Mouse (Mus musculus) heart, embryonic 11.5 days (tissue): ENCODE data around the gene Sf3a1. TPM values are rescaled to one million over a fixed set of nuclear protein-coding genes. Genes with fewer than 3 reads are reported as not detected.
"Not testable (repeated sequence)": the region's sequence is repeated elsewhere in the genome, so short reads cannot be mapped to it uniquely, and the experiment has no call there.

Source experiments
- ATAC-seq: fragments of 200-750 bp; cut with Nextera tagmentation; replicated peaks from 2 replicates; pipeline ENCODE4 v1.8.0; 2017; ENCODE audit warnings: moderate library complexity; ENCODE audit not compliant: insufficient number of reproducible peaks, low FRiP score, low TSS enrichment
- H3K27ac ChIP-seq: fragments of 300-500 bp; sonication (generic); 2 replicates; pipeline ENCODE4 v1.5.1; 2014; ENCODE audit warnings: mild to moderate bottlenecking, low read depth, low read length
- H3K27me3 ChIP-seq: fragments of 300-500 bp; sonication (generic); 2 replicates; pipeline ENCODE4 v1.6.1; 2014; ENCODE audit warnings: mild to moderate bottlenecking, low read length, mixed read lengths; ENCODE audit not compliant: control insufficient read depth, insufficient read depth
- H3K36me3 ChIP-seq: fragments of 300-500 bp; sonication (generic); 2 replicates; pipeline ENCODE4 v1.6.1; 2014; ENCODE audit warnings: mild to moderate bottlenecking, low read length, moderate library complexity, mixed read lengths; ENCODE audit not compliant: control insufficient read depth, insufficient read depth
- H3K4me1 ChIP-seq: fragments of 300-500 bp; sonication (generic); 2 replicates; pipeline ENCODE4 v1.6.1; 2014; ENCODE audit warnings: low read length; ENCODE audit not compliant: control insufficient read depth, insufficient read depth
- H3K4me2 ChIP-seq: fragments of 300-500 bp; sonication (generic); 2 replicates; pipeline ENCODE4 v1.6.1; 2014; ENCODE audit warnings: mild to moderate bottlenecking, moderate library complexity
- H3K4me3 ChIP-seq: fragments of 300-500 bp; sonication (generic); 2 replicates; pipeline ENCODE4 v1.5.1; 2014; ENCODE audit warnings: low read depth, low read length
- H3K9ac ChIP-seq: fragments of 300-500 bp; sonication (generic); 2 replicates; pipeline ENCODE4 v1.6.1; 2014; ENCODE audit warnings: mild to moderate bottlenecking, low read depth, low read length, moderate library complexity
- H3K9me3 ChIP-seq: fragments of 300-500 bp; sonication (generic); replicated peaks from 2 replicates; pipeline ENCODE4 v1.6.1; 2016; ENCODE audit warnings: low read length; ENCODE audit not compliant: control insufficient read depth
- WGBS: fragments of 180-500 bp; shearing (Covaris S2); extraction: QIAGEN DNeasy Blood & Tissue Kit; methylation state at CpG from one replicate; pipeline ENCODE4 v1.1.7; 2014; ENCODE audit not compliant: insufficient replicate concordance; 5-methylcytosine and 5-hydroxymethylcytosine counted together
- polyA plus RNA-seq: library from polyadenylated mRNA; unstranded; fragments of >200 nt; fragmentation: Nextera tagmentation; extraction: Ambion mirVana; gene quantifications from 2 replicates; pipeline ENCODE4 v1.2.1, GENCODE M21; 2014

Sf3a1 gene
- polyA plus RNA-seq, result 44.7 and 47.9 TPM in 2 replicates

DNA sequence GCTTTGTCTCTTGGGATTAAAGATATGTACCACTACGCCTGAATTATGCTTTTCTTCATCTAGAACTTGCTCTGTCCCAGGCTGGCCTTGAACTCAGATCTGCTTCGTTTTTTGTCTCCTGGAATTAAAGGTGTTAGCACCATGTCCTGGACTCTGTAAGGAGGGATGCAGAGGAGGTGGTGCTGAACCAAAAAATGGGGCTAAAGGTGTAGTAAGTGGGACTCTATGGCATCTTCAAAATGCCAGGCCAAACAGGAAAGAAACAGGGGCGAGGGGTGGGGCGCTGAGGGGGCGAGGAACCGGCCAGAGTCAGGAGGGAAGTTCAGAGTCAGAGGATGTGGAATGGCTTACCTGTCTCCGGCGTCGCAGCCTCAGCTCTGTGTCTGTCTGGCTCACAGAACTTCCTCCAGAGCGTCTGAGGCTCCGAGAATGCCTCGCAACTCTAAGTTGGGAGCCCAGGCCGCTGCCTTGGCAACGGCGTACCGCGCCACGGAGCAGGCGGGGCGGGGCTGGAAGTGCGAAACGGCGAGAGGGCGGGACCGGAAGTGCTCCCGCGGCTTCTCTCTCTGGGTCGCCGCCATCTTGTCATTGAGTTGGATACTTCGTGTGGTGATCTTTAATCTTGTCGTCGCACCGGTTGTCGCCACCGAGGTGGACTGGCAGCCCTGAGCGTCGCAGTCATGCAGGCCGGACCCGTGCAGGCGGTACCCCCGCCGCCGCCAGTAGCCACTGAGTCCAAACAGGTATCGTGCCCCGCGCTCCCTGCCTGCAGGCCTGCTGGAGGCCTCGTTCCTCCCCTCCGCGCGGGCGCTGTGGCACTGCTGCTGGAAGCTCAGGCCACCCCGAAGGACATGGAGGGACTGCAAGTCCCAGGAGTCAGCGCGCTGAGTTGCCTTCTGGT, at the start of gene Sf3a1, which contains the start of gene Ccdc157:
TSS of gene Sf3a1 (plus strand) at position 543 of the 901 bp plus-strand sequence.
TSS of gene Ccdc157 (minus strand) at position 486 of the 901 bp plus-strand sequence.
- H3K4me1 ChIP-seq, result peaks cover 12% of the 10 kb centered on the region
- H3K27ac ChIP-seq, result peak within 1 kb of the TSS; percentile 89
- peak; percentile 93 for ATAC-seq
- peaks cover 9% of the 10 kb centered on the region; the same call in 1 of the 2 replicates for H3K36me3 ChIP-seq
- H3K9ac ChIP-seq, result peak within 1 kb of the TSS; percentile 92
- peak within 1 kb of the TSS; percentile 88 for H3K4me3 ChIP-seq
- H3K27me3 ChIP-seq, result no peaks in the 10 kb centered on the region
- no peaks in the 10 kb centered on the region for H3K9me3 ChIP-seq
- WGBS, result 1% methylated on average over 54 of the region's 54 CpGs
- H3K4me2 ChIP-seq, result peak within 1 kb of the TSS; percentile 89

GRCm38 (mm10) chr11:4112033-4112432, 48.1 kb upstream of the Sf3a1 start:
- peaks cover 7% of the 10 kb centered on the region for H3K27me3 ChIP-seq
- H3K4me2 ChIP-seq, result no peak overlapping the region
- H3K9me3 ChIP-seq, result no peaks in the 10 kb centered on the region
- H3K4me1 ChIP-seq, result no peaks in the 10 kb centered on the region
- no peak overlapping the region for H3K4me3 ChIP-seq
- ATAC-seq, result no peak
- no peak overlapping the region for H3K9ac ChIP-seq
- no peak overlapping the region for H3K27ac ChIP-seq
- H3K36me3 ChIP-seq, result no peaks in the 10 kb centered on the region
- 75% methylated on average over 4 of the region's 4 CpGs for WGBS

GRCm38 (mm10) chr11:4112861-4113260, 47.3 kb upstream of the Sf3a1 start:
- WGBS, result 80% methylated on average over 6 of the region's 6 CpGs
- H3K27me3 ChIP-seq, result peaks cover 10% of the 10 kb centered on the region
- peaks cover under 1% of the 10 kb centered on the region; the same call in 1 of the 2 replicates for H3K4me1 ChIP-seq
- no peaks in the 10 kb centered on the region for H3K36me3 ChIP-seq
- no peaks in the 10 kb centered on the region for H3K9me3 ChIP-seq
- no peak for ATAC-seq
- H3K4me2 ChIP-seq, result no peak overlapping the region
- H3K27ac ChIP-seq, result no peak overlapping the region
- no peak overlapping the region for H3K4me3 ChIP-seq
- H3K9ac ChIP-seq, result no peak overlapping the region

- Histone ChIP-seq H3K9me3 (no peaks in the 10 kb centered on the region), H3K4me2 (no peak overlapping the region), H3K4me1 (peaks cover 6% of the 10 kb centered on the region; the same call in 1 of the 2 replicates), H3K36me3 (no peaks in the 10 kb centered on the region), H3K27ac (no peak overlapping the region), H3K27me3 (peaks cover 15% of the 10 kb centered on the region), H3K4me3 (no peak overlapping the region), H3K9ac (no peak overlapping the region)
- 78% methylated on average over 4 of the region's 4 CpGs for WGBS
- no peak for ATAC-seq
These were observed 46.7 kb upstream of the Sf3a1 start for GRCm38 (mm10) chr11:4113496-4113895.

DNA sequence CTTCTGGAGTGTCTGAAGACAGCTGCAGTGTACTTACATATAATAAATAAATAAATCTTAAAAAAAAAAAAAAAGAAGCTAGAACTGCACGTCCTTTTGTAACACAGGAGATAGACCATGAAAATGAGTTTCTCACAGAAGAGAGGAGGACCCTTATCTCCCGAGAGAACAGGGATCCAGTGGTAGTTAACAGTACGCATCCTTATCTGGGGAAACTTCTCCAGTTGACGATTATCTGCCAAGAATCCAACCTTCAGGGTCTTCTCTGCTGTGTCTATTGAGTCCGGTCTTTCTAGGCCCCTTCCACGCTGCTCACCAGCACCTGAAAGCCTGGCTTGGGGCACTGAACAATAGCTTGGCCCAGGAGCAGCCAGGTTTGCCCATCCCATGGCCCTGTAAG, 46.2 kb upstream of the Sf3a1 start:
- Histone ChIP-seq H3K27ac (no peak overlapping the region), H3K4me1 (peaks cover 6% of the 10 kb centered on the region), H3K9ac (no peak overlapping the region), H3K36me3 (no peaks in the 10 kb centered on the region), H3K27me3 (peaks cover 15% of the 10 kb centered on the region), H3K4me3 (no peak overlapping the region), H3K9me3 (no peaks in the 10 kb centered on the region), H3K4me2 (no peak overlapping the region)
- ATAC-seq, result no peak
- WGBS, result 69% methylated on average over 6 of the region's 6 CpGs

DNA sequence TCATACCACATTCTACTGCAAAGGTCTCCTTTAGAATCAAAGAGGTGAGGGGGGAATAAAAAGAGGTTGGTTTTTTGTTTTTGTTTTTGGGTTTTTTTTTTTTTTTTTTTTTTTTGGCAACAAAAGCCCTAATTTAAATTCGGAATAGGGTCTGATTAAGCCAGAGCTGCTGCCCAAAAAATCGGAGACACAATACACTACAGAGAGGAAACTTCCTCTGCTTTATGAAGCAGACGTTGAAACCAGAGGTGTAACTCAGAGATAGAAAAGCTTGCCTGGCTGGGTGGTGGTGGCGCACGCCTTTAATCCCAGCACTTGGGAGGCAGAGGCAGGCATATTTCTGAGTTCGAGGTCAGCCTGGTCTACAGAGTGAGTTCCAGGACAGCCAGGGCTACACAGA, 45.6 kb upstream of the Sf3a1 start:
- not testable (repeated sequence) for H3K27ac ChIP-seq, H3K4me2 ChIP-seq, H3K36me3 ChIP-seq, ATAC-seq, H3K9me3 ChIP-seq, H3K9ac ChIP-seq, H3K4me3 ChIP-seq
- WGBS, result 78% methylated on average over 6 of the region's 6 CpGs
- Histone ChIP-seq H3K27me3 (peaks cover 17% of the 10 kb centered on the region), H3K4me1 (peaks cover 12% of the 10 kb centered on the region)

GRCm38 (mm10) chr11:4115407-4115806, 44.7 kb upstream of the Sf3a1 start:
- no peaks in the 10 kb centered on the region for H3K36me3 ChIP-seq
- H3K4me2 ChIP-seq, result no peak overlapping the region
- no peaks in the 10 kb centered on the region for H3K9me3 ChIP-seq
- no peak overlapping the region for H3K27ac ChIP-seq
- H3K4me3 ChIP-seq, result no peak overlapping the region
- H3K27me3 ChIP-seq, result peaks cover 17% of the 10 kb centered on the region
- peaks cover 17% of the 10 kb centered on the region for H3K4me1 ChIP-seq
- no peak overlapping the region for H3K9ac ChIP-seq
- no peak for ATAC-seq
- WGBS, result 85% methylated on average over 4 of the region's 4 CpGs

DNA sequence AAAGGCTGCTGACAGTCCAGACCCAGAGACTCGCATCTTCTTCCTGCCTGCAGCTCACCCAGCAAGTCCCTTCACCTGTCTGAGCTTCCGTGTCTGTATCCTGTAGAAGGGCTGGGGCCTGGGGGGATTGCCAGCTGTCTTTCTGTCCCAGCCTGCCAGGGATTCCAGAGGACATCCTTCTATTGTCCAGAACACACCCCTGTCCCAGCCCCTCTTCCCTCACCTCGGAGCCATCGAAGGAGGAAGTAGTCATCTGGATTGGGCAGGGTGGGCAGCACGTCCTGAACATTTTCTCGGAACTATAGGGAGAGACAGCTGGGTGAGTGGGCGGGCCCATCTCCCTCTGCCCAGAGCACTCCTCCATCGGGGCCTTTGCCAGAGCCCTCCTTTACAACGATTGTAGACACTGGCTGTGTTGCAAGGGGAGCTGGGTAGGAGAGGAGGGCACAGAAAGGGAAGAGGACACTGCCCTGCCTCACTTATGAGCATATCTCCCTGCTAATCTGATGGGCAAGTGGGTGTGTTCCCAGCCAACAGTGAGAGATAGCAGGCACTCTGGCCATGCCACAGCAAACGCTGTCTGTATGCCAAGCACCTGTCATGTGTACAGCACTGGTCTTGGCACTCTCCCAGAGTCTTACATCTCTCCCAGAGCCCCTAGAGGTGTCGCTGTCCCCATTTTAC, 43.5 kb upstream of the Sf3a1 start:
- Histone ChIP-seq H3K4me1 (peaks cover 17% of the 10 kb centered on the region), H3K9me3 (no peaks in the 10 kb centered on the region), H3K27me3 (peaks cover 20% of the 10 kb centered on the region), H3K27ac (no peak overlapping the region), H3K36me3 (no peaks in the 10 kb centered on the region), H3K4me3 (no peak overlapping the region), H3K4me2 (no peak overlapping the region), H3K9ac (no peak overlapping the region)
- ATAC-seq, result no peak
- WGBS, result 52% methylated on average over 11 of the region's 11 CpGs
